8 mouse cellular contexts compared by ENCODE assay signal in the genomic region with DNA sequence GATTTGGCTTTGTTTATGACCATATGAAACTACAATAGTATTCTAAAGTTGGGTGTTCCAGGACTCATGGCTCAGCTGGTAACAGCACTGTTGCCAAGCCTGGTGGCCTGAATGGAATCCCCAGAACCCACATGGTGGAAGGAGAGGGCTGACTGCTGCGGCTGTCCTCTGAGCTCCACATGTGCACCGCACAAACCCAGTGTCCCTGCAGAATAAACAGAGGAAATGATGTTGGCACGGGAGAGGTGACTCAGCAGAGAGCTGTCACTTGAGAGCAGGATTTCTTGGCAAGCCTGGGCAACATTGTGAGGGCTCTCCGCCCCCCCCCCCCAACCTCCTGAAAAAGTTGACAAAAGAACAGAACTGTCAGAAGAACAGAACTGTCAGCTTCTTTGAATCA. TPM values are rescaled to one million over a fixed set of nuclear protein-coding genes. Genes with fewer than 3 reads are reported as not detected.
A peak's percentile ranks its signal among the peaks of the same experiment; 100 is the strongest.
DNase-seq lines count a peak whose midpoint lies in the region; ATAC-seq and TF ChIP-seq lines count a peak whose summit lies in the region.

No protein-coding gene starts in this region.

- WGBS in forebrain, embryonic 16.5 days = 27% methylated on average over 4 of the region's 4 CpGs

- no peaks in the 10 kb centered on the region for H3K27me3 ChIP-seq in forebrain, embryonic 16.5 days (replicated peaks; ENCODE audit: control insufficient read depth, insufficient read depth, low read length)

- peaks cover 5% of the 10 kb centered on the region; the same call in 1 of the 2 replicates for H3K4me1 ChIP-seq in forebrain, embryonic 16.5 days (replicated peaks; ENCODE audit: control insufficient read depth, insufficient read depth, low read length)

- H3K27ac ChIP-seq in forebrain, embryonic 16.5 days (ENCODE audit: low read length) = no peak overlapping the region

- H3K9me3 ChIP-seq in forebrain, embryonic 16.5 days (ENCODE audit: control insufficient read depth, low read length) = no peaks in the 10 kb centered on the region

- no peak for TF ChIP-seq CTCF in brain, embryonic 14.5 days (IDR thresholded peaks at IDR 0.05; ENCODE audit: borderline replicate concordance, extremely low read depth, insufficient read depth, insufficient read length)

- H3K4me2 ChIP-seq in forebrain, embryonic 16.5 days (ENCODE audit: low read length) = no peak overlapping the region

- peak; percentile 81 to 88 for ATAC-seq in hematopoietic stem cell, adult 5-6 weeks (replicated peaks in 1 of 2; ENCODE audit: insufficient read depth in 1 of 2, low FRiP score in 2 of 2, low TSS enrichment in 1 of 2, low read depth in 1 of 2, poor library complexity in 2 of 2, severe bottlenecking in 2 of 2)
- ATAC-seq in forebrain, embryonic 16.5 days = no peak

- TF ChIP-seq POLR2A in brain, embryonic 14.5 days (IDR thresholded peaks at IDR 0.05; ENCODE audit: borderline replicate concordance, extremely low read depth, insufficient read depth, insufficient read length, poor library complexity, severe bottlenecking) = no peak

- no peak overlapping the region for H3K9ac ChIP-seq in forebrain, embryonic 16.5 days (replicated peaks; ENCODE audit: low read depth, low read length)

- no peaks in the 10 kb centered on the region for H3K36me3 ChIP-seq in forebrain, embryonic 16.5 days (ENCODE audit: control insufficient read depth, insufficient read depth)

- no peak overlapping the region for H3K4me3 ChIP-seq in forebrain, embryonic 16.5 days (replicated peaks; ENCODE audit: low read length)

- DNase-seq in frontal cortex, postnatal 36 days (ENCODE audit: low spot score in 2 of 2) = peak; percentile 16 to 24
- DNase-seq in frontal cortex, postnatal 10 days (ENCODE audit: low spot score in 2 of 2) = no peak
- peak; percentile 67 for DNase-seq in 3134 (ENCODE audit: extremely low read depth, insufficient read length, low spot score)
- peak; percentile 35 for DNase-seq in brain, embryonic 14.5 days (ENCODE audit: low read depth)
- peak; percentile 4 for DNase-seq in mesoderm, embryonic 11.5 days (ENCODE audit: low read depth, low spot score)
- no peak for DNase-seq in thymus, postnatal 4 days

RNA-seq across cellular contexts. Expression of gene Eya3, which starts 14.1 kb away (rescaled TPM):
- polyA plus RNA-seq in brain, embryonic 14.5 days (2012; rRNA removed) = 28.6 and 29.6 TPM in 2 replicates
- total RNA-seq in hematopoietic stem cell, adult 5-6 weeks (2017) = 25.1 and 26.6 TPM in 2 replicates
- polyA plus RNA-seq in forebrain, embryonic 16.5 days (2015; fragmentation: Nextera tagmentation; extraction: Ambion mirVana) = 17.6 and 18.4 TPM in 2 replicates

Comparison
In these comparisons a context has a peak if more than half of its experiments do, and no peak if none do; other contexts are left out.
1. DNase-seq: peak in frontal cortex, postnatal 36 days (2 of 2), 3134 (single experiment), brain, embryonic 14.5 days (single experiment) and mesoderm, embryonic 11.5 days (single experiment); none in frontal cortex, postnatal 10 days (0 of 2) and thymus, postnatal 4 days (single experiment).